Mouse (Mus musculus): ENCODE measurements around the gene Rgs8.

Rgs8 gene

DNA sequence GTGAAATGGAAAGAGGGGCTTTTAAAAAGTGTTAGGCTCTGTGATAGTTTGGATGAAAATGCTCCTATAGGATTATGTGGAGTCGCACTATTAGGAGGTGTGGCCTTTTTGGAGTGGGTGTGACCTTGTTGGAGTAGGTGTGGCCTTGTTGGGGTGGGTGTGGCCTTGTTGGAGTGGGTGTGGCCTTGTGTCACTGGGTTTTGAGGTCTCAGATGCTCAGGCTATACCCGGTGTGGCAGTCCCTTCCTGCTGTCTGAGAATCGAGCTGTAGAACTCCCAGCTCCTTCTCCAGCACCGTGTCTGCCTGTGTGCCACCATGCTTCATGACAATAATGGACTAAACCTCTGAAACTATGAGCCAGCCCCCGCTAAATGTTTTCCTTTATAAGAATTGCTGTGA is 55.8 kb downstream of the Rgs8 start:
- DNase-seq, result no peak

GRCm38 (mm10) chr1:153709451-153709850 is 56.6 kb downstream of the Rgs8 start:
- no peak for DNase-seq

- no peak for DNase-seq
Observed at GRCm38 (mm10) chr1:153711544-153712262, 58.9 kb downstream of the Rgs8 start.

- DNase-seq, result no peak
Observed at GRCm38 (mm10) chr1:153712633-153713032, 59.8 kb downstream of the Rgs8 start.

- DNase-seq, result no peak
Observed at GRCm38 (mm10) chr1:153717990-153718389, 65.2 kb downstream of the Rgs8 start.

DNA sequence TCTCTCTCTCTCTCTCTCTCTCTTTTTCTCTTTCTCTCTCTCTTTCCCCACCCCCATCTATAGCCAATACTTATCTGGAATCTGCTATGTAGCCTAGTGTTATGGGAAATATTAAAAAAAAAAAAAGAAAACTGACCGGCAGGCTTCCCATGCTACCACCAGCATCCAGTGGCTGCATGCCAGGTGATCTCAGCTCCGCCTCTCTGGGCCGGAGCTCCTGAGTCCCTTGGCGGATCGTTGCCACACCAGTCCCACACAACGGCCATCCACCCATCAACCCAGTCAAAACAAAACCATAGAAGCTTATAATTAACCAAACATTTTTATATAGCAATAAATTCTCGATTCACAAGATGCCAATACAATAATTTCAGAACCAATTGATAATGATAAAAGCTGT is 68.1 kb downstream of the Rgs8 start:
- DNase-seq, result no peak

GRCm38 (mm10) chr1:153721565-153722310 is 68.9 kb downstream of the Rgs8 start:
- no peak for DNase-seq

DNA sequence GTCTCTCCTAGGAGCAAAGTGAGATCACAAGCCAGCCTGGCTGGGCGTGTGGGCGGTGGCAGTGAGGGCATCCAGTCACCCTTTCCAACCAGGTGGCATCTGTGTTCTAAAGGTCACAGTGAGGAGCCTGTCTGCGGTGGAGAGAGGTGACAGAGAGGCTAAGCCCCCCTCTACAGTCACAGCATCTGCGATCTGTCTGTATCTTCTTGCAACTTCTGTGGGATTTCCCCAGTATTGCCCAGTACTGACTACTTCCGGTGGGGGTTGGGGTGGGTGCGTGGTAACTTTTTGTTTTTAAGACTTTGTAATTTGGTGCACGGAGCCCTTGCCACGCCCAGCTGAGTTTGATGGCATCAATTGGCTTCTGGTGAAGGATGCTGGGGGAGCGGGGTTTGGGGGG is 70.6 kb downstream of the Rgs8 start:
- no peak for DNase-seq

GRCm38 (mm10) chr1:153726636-153727035 is 73.8 kb downstream of the Rgs8 start:
- DNase-seq, result no peak

DNA sequence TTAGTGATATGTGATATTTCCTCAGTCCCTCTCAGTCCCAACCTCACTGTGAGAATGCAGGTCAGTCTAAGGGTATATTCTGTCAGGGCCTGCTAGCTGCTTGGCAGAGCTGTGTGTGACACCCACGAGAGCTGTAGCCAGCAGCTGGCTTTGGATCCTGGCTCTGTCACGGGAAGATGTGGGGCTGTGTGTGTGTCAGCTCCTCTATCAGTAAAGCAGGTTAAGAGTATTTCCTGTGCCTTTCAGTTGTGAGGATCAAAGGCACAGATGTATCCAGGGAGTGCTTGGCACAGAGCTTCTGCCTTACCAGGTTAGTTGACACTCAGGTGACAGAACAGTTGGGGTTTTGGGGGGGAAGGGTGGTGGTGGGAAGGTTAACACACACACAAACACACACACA is 77.0 kb downstream of the Rgs8 start:
- no peak for DNase-seq

DNA sequence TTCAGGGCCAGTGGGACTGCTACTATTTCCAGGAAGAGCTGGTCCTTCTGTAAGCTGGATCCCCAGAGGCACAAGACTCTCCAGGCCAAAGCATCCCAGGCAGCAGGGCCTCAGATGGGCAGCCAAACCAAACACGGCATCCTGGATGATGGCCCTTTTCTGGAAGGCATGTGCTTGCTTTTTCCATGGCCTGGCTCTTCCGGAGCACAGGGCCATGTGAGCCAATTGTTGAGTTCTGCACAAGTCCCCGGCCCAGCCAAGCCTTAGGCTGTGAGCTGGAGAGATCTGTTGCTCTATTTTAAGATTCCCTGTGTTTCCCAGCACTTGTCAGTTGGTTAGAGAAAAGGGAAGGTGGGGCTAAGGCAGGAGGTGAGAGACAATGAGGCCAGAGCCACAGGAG is 77.8 kb downstream of the Rgs8 start:
- DNase-seq, result peak; percentile 34 to 57

GRCm38 (mm10) chr1:153733181-153733580 is 80.4 kb downstream of the Rgs8 start:
- no peak for DNase-seq

GRCm38 (mm10) chr1:153734866-153735265 is 82.0 kb downstream of the Rgs8 start:
- no peak for DNase-seq

- DNase-seq, result no peak
Observed at GRCm38 (mm10) chr1:153736096-153736495, 83.3 kb downstream of the Rgs8 start.

DNA sequence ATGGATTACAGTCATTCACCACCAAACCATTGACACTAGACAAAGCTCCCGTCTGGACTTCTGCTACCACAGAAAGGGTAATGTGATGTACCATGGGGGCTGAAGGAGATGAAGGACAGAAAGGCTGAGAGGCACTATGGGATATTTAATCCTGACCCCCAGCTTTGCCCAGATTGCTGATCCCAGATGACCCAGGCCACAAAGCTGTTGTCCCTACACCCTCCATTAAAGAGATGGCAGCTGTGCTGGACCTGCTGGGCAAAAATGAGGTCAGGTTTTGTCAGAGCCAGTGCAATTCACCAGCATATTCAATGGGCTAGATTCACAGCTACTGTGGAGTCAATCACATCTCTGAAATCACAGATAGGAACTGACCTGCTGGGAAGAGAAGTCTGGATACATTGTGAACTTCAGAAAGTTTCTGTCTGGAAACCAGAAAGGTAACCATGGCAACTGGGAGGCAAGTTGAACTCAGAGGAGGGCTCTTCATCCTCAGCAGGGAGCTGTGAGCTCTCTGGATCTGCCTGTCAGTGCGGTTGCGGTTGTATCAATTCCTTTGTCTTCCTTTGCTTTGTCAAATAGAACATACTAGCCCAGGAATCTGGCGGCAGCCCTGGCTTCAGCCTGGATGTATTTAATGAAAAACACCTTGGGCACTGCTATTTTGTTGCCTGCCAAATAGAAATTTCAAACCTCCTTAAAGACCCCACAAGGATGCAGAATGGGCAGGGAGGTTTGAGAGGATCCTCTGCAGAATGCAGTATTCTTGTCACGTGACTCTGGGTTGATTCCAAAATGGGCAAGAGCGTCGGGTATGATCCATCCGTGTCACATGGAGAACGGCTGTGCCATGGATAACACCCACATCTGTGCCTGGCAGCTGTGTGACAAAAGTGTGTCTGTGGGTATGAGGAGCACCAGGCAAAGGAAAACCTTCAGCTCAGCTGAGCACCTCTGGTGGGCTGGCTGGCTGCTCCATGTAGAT is 84.6 kb downstream of the Rgs8 start:
- no peak for DNase-seq

DNA sequence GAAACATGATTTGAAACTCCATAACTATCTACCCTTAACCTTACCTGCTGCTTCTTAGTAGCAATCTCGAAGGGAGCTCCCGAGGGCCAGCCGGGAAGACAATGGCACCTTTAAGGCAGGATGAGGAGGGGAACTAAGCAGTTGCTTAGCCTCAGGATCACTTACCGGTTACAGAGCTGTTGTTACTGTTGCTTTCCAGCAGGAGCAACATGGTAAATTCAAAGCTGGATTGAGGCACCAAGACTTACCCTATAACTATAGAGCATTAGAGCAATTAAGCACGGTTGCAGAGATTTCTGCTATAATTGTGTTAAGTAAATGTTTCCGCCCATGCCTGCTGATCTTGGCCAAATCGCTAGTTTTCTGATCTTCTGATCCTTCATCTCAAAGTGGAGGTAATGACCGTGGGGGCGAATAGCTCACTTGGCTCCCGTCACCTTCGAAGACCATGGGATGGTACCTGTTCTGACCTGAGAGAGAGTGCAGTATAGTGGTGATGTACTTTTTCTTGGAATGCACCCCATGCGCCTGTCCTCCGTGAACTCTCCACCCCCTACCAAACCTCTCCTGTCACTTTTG is 86.7 kb downstream of the Rgs8 start:
- DNase-seq, result no peak

DNA sequence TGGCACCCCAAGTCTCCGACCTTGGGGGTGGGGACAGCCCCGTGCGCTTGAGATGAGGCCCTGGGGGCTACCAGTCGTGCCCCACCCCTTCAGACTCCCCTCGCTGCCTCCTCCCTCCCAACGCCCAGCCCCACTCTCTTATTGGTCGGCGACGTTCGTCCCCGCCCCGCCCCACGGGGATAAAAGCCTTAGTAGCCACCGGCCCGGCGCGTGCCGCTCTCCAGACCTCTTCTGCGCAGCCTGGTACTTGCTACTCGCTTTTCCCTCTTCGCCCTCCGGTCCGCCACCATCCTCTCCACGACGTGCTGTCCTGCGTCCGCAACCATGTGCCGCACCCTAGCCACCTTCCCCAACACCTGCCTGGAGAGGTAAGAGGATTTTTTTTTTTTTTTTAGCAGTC is 87.3 kb downstream of the Rgs8 start, which contains the start of gene Rgs16:
Rgs16 (plus strand) TSS at position 205 of the 400 bp plus-strand sequence.
- peak; percentile 89 to 92 for DNase-seq

- DNase-seq, result no peak
Observed at GRCm38 (mm10) chr1:153740775-153741400, 88.1 kb downstream of the Rgs8 start.

DNA sequence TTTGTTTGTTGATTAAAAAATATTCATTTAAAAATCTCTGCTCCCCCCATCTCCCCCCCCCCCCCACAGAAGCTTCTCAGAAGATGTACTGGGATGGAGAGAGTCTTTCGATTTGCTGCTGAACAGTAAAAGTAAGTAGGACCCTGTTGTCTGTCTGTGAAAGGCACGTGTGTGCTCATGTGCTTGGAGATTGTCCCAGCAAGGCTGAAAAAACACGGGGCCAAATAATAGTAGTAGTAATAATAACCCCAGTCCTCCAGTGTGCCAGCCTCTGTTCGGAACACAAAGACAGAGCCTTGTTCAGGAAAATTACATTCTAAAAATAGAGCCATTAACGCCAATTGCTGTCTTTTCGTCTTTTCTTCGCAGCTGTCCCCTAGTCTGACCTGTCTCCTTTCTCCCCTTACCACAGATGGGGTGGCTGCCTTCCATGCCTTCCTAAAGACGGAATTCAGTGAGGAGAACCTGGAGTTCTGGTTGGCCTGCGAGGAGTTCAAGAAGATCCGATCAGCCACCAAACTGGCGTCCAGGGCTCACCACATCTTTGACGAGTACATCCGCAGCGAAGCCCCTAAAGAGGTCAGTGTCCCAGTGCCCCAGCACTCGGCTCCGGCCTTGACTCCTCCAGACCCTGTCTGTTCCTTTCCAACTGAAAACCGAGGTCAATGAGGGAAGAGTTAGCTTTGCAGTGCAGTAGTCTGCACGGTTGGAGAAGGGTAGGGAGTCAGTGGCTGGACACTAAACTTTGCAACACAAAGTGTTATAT is 88.9 kb downstream of the Rgs8 start:
- no peak for DNase-seq

GRCm38 (mm10) chr1:153742374-153743155 is 89.7 kb downstream of the Rgs8 start:
- peak; percentile 93 for DNase-seq

Data from kidney, postnatal 4 days (tissue).